Mouse (Mus musculus) heart, embryonic 16.5 days (tissue): ENCODE results near the gene Ctbp1. TPM values are rescaled to one million over a fixed set of nuclear protein-coding genes. Genes with fewer than 3 reads are reported as not detected.

ENCODE experiments used
- ATAC-seq: fragments of 200-750 bp; cut with Nextera tagmentation; replicated peaks from 2 replicates; pipeline ENCODE4 v1.8.0; 2017; ENCODE audit warnings: moderate number of reproducible peaks; ENCODE audit not compliant: insufficient read depth, low FRiP score; ENCODE audit errors: extremely low read depth
- H3K27ac ChIP-seq: fragments of 300-500 bp; sonication (generic); 2 replicates; pipeline ENCODE4 v1.5.1; 2014; ENCODE audit warnings: mild to moderate bottlenecking, low read length, control low read depth, moderate library complexity
- H3K27me3 ChIP-seq: fragments of 300-500 bp; sonication (generic); 2 replicates; pipeline ENCODE4 v1.6.1; 2014; ENCODE audit warnings: low read length, mixed read lengths; ENCODE audit not compliant: control insufficient read depth, insufficient read depth
- H3K36me3 ChIP-seq: fragments of 300-500 bp; sonication (generic); 2 replicates; pipeline ENCODE4 v1.6.1; 2014; ENCODE audit not compliant: control insufficient read depth, insufficient read depth
- H3K4me1 ChIP-seq: fragments of 300-500 bp; sonication (generic); 2 replicates; pipeline ENCODE4 v1.6.1; 2014; ENCODE audit warnings: low read length, mixed read lengths; ENCODE audit not compliant: control insufficient read depth, insufficient read depth
- H3K4me2 ChIP-seq: fragments of 300-500 bp; sonication (generic); 2 replicates; pipeline ENCODE4 v1.6.1; 2014; ENCODE audit warnings: low read depth, mild to moderate bottlenecking, control low read depth, low read length
- H3K4me3 ChIP-seq: fragments of 300-500 bp; sonication (generic); 2 replicates; pipeline ENCODE4 v1.5.1; 2014; ENCODE audit warnings: mild to moderate bottlenecking, control low read depth, low read length
- H3K9ac ChIP-seq: fragments of 300-500 bp; sonication (generic); 2 replicates; pipeline ENCODE4 v1.6.1; 2014; ENCODE audit warnings: low read length, control low read depth
- H3K9me3 ChIP-seq: fragments of 300-500 bp; sonication (generic); replicated peaks from 2 replicates; pipeline ENCODE4 v1.6.1; 2016; ENCODE audit warnings: low read length; ENCODE audit not compliant: control insufficient read depth
- WGBS: fragments of 180-500 bp; shearing (Covaris S2); extraction: QIAGEN DNeasy Blood & Tissue Kit; methylation state at CpG from one replicate; pipeline ENCODE4 v1.1.7; 2014; 5-methylcytosine and 5-hydroxymethylcytosine counted together
- polyA plus RNA-seq: library from polyadenylated mRNA; unstranded; fragments of >200 nt; fragmentation: Nextera tagmentation; extraction: Ambion mirVana; gene quantifications from 2 replicates; pipeline ENCODE4 v1.2.1, GENCODE M21; 2015

Gene Ctbp1
- polyA plus RNA-seq, 1 experiment from 2014 or later: 228 TPM

- H3K27me3 ChIP-seq: no peaks in the 10 kb centered on the region
- ATAC-seq: no peak
- H3K27ac ChIP-seq: no peak overlapping the region
- no peak overlapping the region for H3K9ac ChIP-seq
- WGBS: 49% methylated on average over 5 of the region's 5 CpGs
- no peak overlapping the region for H3K4me3 ChIP-seq
- H3K9me3 ChIP-seq: no peaks in the 10 kb centered on the region
- no peaks in the 10 kb centered on the region for H3K36me3 ChIP-seq
- no peak overlapping the region for H3K4me2 ChIP-seq
- no peaks in the 10 kb centered on the region for H3K4me1 ChIP-seq
Measured at GRCm38 (mm10) chr5:33278950-33279349, 4.2 kb upstream of the Ctbp1 start.

- H3K27me3 ChIP-seq: no peaks in the 10 kb centered on the region
- no peak overlapping the region for H3K4me2 ChIP-seq
- WGBS: 45% methylated on average over 2 of the region's 2 CpGs
- no peak overlapping the region for H3K27ac ChIP-seq
- H3K36me3 ChIP-seq: no peaks in the 10 kb centered on the region
- H3K4me3 ChIP-seq: no peak overlapping the region
- no peaks in the 10 kb centered on the region for H3K9me3 ChIP-seq
- H3K4me1 ChIP-seq: peaks cover 15% of the 10 kb centered on the region
- no peak overlapping the region for H3K9ac ChIP-seq
- no peak for ATAC-seq
Measured at GRCm38 (mm10) chr5:33277286-33277685, 2.5 kb upstream of the Ctbp1 start.

- H3K4me2 ChIP-seq: peak overlapping the region; percentile 74
- no peak overlapping the region; the same call in 1 of the 2 replicates for H3K4me3 ChIP-seq
- no peaks in the 10 kb centered on the region for H3K36me3 ChIP-seq
- no peaks in the 10 kb centered on the region for H3K27me3 ChIP-seq
- no peak overlapping the region for H3K27ac ChIP-seq
- peaks cover 31% of the 10 kb centered on the region for H3K4me1 ChIP-seq
- whole genome bisulfite sequencing: 22% methylated on average over 1 of the region's 1 CpGs
- no peak overlapping the region; the same call in 1 of the 2 replicates for H3K9ac ChIP-seq
- ATAC-seq: no peak
- H3K9me3 ChIP-seq: no peaks in the 10 kb centered on the region
Measured at GRCm38 (mm10) chr5:33275754-33276153, 960 bp upstream of the Ctbp1 start.

- under 1% methylated on average over 79 of the region's 97 CpGs for WGBS
- Histone ChIP-seq H3K36me3 (peaks cover under 1% of the 10 kb centered on the region; the same call in 1 of the 2 replicates), H3K27me3 (no peaks in the 10 kb centered on the region), H3K9me3 (no peaks in the 10 kb centered on the region), H3K27ac (peak overlapping the region; percentile 98), H3K4me3 (peak overlapping the region; percentile 94), H3K4me1 (peaks cover 35% of the 10 kb centered on the region), H3K4me2 (peak overlapping the region; percentile 74), H3K9ac (peak overlapping the region; percentile 98)
- peak; percentile 58 for ATAC-seq
Measured at GRCm38 (mm10) chr5:33274085-33274952, 475 bp downstream of the Ctbp1 start.

- Histone ChIP-seq H3K27ac (peak overlapping the region; percentile 98), H3K27me3 (no peaks in the 10 kb centered on the region), H3K4me1 (peaks cover 35% of the 10 kb centered on the region), H3K36me3 (peaks cover 7% of the 10 kb centered on the region), H3K9ac (peak overlapping the region; percentile 98), H3K4me3 (peak overlapping the region; percentile 94), H3K9me3 (no peaks in the 10 kb centered on the region), H3K4me2 (peak overlapping the region; percentile 74)
- WGBS: 3% methylated on average over 6 of the region's 6 CpGs
- ATAC-seq: no peak
Measured at GRCm38 (mm10) chr5:33273777-33274084, 1.1 kb downstream of the Ctbp1 start.

GRCm38 (mm10) chr5:33272845-33273776 is 1.7 kb downstream of the Ctbp1 start:
- H3K4me2 ChIP-seq: peak overlapping the region; percentile 74
- peak overlapping the region; percentile 94 for H3K4me3 ChIP-seq
- no peaks in the 10 kb centered on the region for H3K9me3 ChIP-seq
- peaks cover 13% of the 10 kb centered on the region for H3K36me3 ChIP-seq
- peak overlapping the region; percentile 98 for H3K9ac ChIP-seq
- H3K27ac ChIP-seq: peak overlapping the region; percentile 98
- H3K27me3 ChIP-seq: no peaks in the 10 kb centered on the region
- peaks cover 35% of the 10 kb centered on the region for H3K4me1 ChIP-seq
- 50% methylated on average over 7 of the region's 7 CpGs for WGBS
- ATAC-seq: no peak

- peaks cover 35% of the 10 kb centered on the region for H3K4me1 ChIP-seq
- H3K4me2 ChIP-seq: peak overlapping the region; percentile 74; the same call in 1 of the 2 replicates
- no peaks in the 10 kb centered on the region for H3K9me3 ChIP-seq
- H3K36me3 ChIP-seq: peaks cover 20% of the 10 kb centered on the region
- no peaks in the 10 kb centered on the region for H3K27me3 ChIP-seq
- peak overlapping the region; percentile 40 for H3K27ac ChIP-seq
- no peak overlapping the region for H3K4me3 ChIP-seq
- H3K9ac ChIP-seq: peak overlapping the region; percentile 31; the same call in 1 of the 2 replicates
- no peak for ATAC-seq
- 60% methylated on average over 7 of the region's 7 CpGs for WGBS
Measured at GRCm38 (mm10) chr5:33272146-33272545, 2.6 kb downstream of the Ctbp1 start.

- peaks cover 35% of the 10 kb centered on the region for H3K4me1 ChIP-seq
- no peak for ATAC-seq
- H3K27ac ChIP-seq: no peak overlapping the region
- H3K9me3 ChIP-seq: no peaks in the 10 kb centered on the region
- H3K4me2 ChIP-seq: no peak overlapping the region
- H3K36me3 ChIP-seq: peaks cover 35% of the 10 kb centered on the region
- no peak overlapping the region for H3K9ac ChIP-seq
- WGBS: 20% methylated on average over 5 of the region's 5 CpGs
- H3K4me3 ChIP-seq: no peak overlapping the region
- no peaks in the 10 kb centered on the region for H3K27me3 ChIP-seq
Measured at GRCm38 (mm10) chr5:33270568-33270967, 4.2 kb downstream of the Ctbp1 start.
